Mouse (Mus musculus) bone marrow, adult 2 months (tissue): ENCODE data around the gene Ncbp1. TPM values are rescaled to one million over a fixed set of nuclear protein-coding genes. Genes with fewer than 3 reads are reported as not detected.
"Not testable (repeated sequence)": the region's sequence is repeated elsewhere in the genome, so short reads cannot be mapped to it uniquely, and the experiment has no call there.

Experiments used
- H3K27ac ChIP-seq: fragments of 200-500 bp; 2 replicates; pipeline ENCODE4 v1.5.1; 2012; ENCODE audit warnings: low read depth, mild to moderate bottlenecking, control low read depth, inconsistent platforms, low read length; ENCODE audit not compliant: control insufficient read depth, poor library complexity, insufficient read depth
- H3K4me1 ChIP-seq: fragments of 200-500 bp; 2 replicates; pipeline ENCODE4 v1.6.1; 2011; ENCODE audit warnings: low read length; ENCODE audit not compliant: control insufficient read depth, insufficient read depth
- H3K4me3 ChIP-seq: fragments of 200-500 bp; replicated peaks from 2 replicates; pipeline ENCODE3; 2011; ENCODE audit warnings: mild to moderate bottlenecking, low read depth, low read length, control low read depth; ENCODE audit not compliant: control insufficient read depth
- CTCF ChIP-seq: fragments of 200-500 bp; IDR thresholded peaks from 2 replicates; pipeline ENCODE4 v1.5.1; 2011; ENCODE audit warnings: low read length, control low read depth; ENCODE audit not compliant: control insufficient read depth, insufficient read depth
- POLR2A ChIP-seq: fragments of 200-500 bp; IDR thresholded peaks from 2 replicates; pipeline ENCODE4 v1.6.1; 2011; ENCODE audit warnings: low read depth, mild to moderate bottlenecking, control low read depth, low read length, borderline replicate concordance; ENCODE audit not compliant: control insufficient read depth
- WGBS: fragments of 180-500 bp; shearing (Covaris S2); methylation state at CpG from one replicate; pipeline ENCODE4 v1.1.7; 2018; 5-methylcytosine and 5-hydroxymethylcytosine counted together
- polyA plus RNA-seq: library from polyadenylated mRNA; stranded (reverse); fragments of >200 nt; gene quantifications from 2 replicates; pipeline ENCODE4 v1.2.4, GENCODE M21; 2011; ENCODE audit warnings: low replicate concordance; ENCODE audit not compliant: missing spikeins, insufficient read depth, insufficient read length

The Ncbp1 gene
- polyA plus RNA-seq, 1 experiment: 39.9 TPM

DNA sequence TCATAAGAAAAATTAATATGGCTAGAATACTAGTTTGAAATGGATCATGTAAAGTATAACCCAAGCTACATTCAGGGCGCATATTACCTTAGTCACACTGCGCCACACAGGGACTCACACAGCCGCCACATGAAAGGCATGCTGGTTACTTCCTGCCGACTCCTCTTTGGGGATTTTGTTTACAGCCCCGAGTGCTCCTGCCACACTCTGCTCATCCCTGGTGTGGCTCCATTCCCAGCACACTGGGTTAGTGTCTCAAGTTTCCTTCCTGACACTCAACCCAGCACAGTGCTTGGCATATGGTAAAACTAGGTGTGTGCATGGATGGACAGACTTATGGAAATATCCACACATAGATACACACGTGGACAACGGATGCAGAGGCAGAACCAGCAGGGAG lies 43.8 kb downstream of the Ncbp1 start:
- TF ChIP-seq POLR2A: no peak
- TF ChIP-seq CTCF: no peak
- 89% methylated on average over 7 of the region's 7 CpGs for WGBS
- Histone ChIP-seq H3K4me3 (no peak overlapping the region), H3K27ac (no peak overlapping the region), H3K4me1 (no peaks in the 10 kb centered on the region)

DNA sequence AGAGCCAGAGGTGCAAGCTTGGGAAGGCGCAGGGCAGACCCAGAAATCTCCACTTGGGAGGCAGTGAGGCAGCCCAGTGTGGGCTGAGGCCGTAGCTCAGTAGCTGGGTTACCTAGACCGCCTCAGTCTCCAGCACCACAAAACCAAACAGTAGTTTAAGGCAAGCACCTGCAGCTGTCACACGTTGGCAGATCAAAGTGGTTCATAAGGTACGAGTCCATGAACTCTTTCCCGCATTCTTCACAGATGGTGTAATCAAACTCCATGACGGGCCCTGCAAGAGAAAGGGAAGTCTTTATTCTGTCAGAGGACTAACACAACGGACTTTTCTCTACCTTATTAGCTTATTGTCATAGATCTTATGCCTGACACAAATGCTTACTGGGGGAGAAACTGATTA lies 47.0 kb downstream of the Ncbp1 start:
- TF ChIP-seq POLR2A (no peak), CTCF (no peak)
- WGBS: 83% methylated on average over 8 of the region's 8 CpGs
- Histone ChIP-seq H3K4me3 (no peak overlapping the region), H3K4me1 (no peaks in the 10 kb centered on the region), H3K27ac (no peak overlapping the region)

DNA sequence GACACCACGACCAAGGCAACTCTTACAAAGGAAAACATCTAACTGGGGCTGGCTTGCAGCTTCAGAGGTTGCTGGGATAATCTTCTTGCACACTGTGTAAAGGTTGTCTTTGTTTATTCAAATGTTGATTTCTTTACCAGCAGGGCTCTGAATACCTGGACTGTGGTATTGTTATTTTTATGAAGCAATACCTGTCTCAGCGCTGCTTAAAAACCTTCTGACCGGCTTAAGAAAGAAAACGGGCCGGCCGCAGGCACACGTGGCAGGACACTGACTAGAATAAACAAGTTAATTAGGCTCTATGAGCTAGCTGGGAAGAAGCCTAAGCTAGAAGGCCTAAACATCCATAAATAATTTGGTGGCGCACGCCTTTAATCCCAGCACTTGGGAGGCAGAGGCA lies 47.5 kb downstream of the Ncbp1 start:
- Histone ChIP-seq H3K4me1 (no peaks in the 10 kb centered on the region), H3K27ac (no peak overlapping the region), H3K4me3 (no peak overlapping the region)
- 92% methylated on average over 9 of the region's 9 CpGs for WGBS
- TF ChIP-seq CTCF (no peak), POLR2A (no peak)

DNA sequence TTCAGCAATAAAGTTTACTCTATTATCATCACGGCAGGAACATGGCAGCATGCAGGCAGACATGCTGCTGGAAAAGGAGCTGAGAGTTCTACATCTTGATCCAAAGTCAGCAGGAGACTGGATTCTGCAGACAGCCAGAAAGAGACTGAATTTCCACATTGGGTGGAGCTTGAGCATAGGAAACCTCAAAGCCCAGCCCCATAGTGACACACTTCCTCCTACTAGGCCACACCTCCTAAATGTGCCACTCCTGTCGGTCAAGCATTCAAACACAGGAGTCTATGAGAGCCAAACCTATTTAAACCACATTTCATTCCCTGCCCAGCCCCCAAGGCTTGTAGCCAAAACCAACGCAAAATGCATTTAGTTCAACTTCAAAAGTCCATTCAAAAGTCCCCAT lies 48.1 kb downstream of the Ncbp1 start:
- WGBS: 67% methylated on average over 3 of the region's 3 CpGs
- Histone ChIP-seq H3K4me3 (no peak overlapping the region), H3K27ac (no peak overlapping the region), H3K4me1 (no peaks in the 10 kb centered on the region)
- TF ChIP-seq CTCF (no peak), POLR2A (no peak)

DNA sequence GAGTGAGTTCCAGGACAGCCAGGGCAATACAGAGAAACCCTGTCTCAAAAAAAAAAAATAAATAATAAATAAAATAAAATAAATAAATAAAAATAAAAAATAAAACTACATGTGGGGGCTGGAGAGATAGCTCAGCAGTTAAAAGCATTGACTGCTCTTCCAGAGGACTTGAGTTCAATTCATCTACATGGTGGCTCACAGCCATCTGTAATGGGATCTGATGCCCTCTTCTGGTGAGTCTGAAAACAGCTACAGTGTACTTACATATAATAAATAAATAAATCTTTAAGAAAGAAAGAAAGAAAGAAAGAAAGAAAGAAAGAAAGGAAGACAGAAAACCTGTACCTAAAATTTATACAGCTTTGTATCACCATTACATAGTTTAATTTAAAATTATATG lies 53.6 kb downstream of the Ncbp1 start:
- H3K27ac ChIP-seq, H3K4me1 ChIP-seq, H3K4me3 ChIP-seq: not testable (repeated sequence)

DNA sequence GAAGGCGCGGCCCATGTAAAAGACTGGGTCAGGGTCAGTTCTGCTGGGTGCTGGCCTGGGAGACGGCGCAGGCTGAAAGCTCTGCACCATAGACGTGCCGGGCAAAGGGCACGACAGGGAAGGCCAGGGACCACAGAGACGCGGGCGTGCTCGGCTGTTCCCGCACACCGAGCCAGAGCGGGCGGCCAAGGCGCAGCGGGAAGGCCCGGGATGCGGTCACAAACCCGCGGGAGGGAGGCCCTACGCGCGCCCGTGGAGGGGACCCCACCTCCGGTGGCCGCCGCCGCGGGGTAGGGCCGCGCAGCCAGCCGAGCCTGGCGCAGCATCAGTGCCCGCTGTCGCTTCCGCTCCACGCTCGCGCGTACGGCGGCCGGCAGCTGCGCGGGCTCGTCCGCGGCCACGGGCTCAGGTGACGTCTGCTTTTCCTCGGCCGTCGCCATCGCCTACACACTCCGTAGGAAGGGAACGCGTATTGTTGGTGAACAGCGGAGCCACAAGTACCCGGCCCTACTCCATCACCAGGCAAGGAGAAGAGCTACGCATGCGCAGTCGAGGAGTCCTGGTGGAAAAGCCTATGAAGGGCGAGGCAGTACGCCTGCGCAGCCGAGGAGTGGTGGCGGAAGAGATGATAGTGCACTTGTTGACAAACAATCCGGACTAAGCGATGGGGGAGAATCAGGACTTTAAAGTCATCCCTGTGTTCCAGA lies 57.5 kb downstream of the Ncbp1 start, which contains the start of gene Xpa:
Xpa (minus strand) TSS at position 531 of the 707 bp plus-strand sequence.
- peak; percentile 91 for TF ChIP-seq POLR2A
- no peak for TF ChIP-seq CTCF
- peak within 1 kb of the TSS; percentile 99 for H3K4me3 ChIP-seq
- under 1% methylated on average over 70 of the region's 70 CpGs for WGBS
- H3K27ac ChIP-seq: peak within 1 kb of the TSS; percentile 96
- H3K4me1 ChIP-seq: peaks cover 1% of the 10 kb centered on the region

DNA sequence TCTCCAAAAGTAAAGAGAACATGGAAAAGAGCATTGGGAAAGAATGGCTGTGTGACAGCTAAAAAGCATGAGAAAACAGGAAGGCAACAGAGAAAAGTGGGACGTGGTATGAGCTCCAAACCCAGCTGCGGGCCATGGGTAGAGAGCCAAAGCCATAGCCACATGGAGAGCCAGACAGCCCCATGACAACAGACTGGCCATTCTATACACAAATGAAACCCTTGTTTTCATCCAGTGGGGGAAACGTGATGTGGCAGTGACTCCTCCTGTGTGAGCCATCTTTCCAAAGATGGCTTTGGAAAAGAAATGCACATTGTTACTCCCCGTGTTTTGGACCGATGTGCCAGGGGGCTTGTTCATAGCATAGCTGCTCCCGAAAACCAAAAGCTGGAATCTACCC lies 58.1 kb downstream of the Ncbp1 start:
- H3K4me1 ChIP-seq: peaks cover 1% of the 10 kb centered on the region
- TF ChIP-seq CTCF (no peak), POLR2A (no peak)
- peak overlapping the region; percentile 96 for H3K27ac ChIP-seq
- H3K4me3 ChIP-seq: peak overlapping the region; percentile 99
- 38% methylated on average over 6 of the region's 6 CpGs for WGBS

DNA sequence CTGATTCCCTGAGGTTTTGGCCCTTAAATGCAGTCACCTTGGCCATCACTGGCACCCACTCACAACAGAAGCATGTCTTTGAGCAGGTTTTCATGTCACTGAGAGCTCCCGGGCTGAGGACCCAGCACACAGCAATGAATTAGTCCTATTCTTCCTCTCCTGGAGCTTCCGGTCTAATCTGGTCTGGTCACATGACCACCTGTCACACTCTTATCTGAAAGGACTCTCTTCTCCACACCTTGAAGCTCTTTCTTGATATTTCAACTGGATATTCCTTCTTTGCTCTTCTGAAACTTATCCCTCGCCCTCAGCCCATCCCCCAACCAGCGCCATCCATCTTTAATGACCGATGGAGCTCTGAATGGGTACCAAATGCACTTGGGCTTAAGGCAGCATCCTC lies 59.7 kb downstream of the Ncbp1 start:
- 65% methylated on average over 5 of the region's 5 CpGs for WGBS
- Histone ChIP-seq H3K4me3 (no peak overlapping the region), H3K4me1 (peaks cover 1% of the 10 kb centered on the region), H3K27ac (no peak overlapping the region)
- TF ChIP-seq CTCF: no peak
- TF ChIP-seq POLR2A: no peak
